In genomic region chr10:94147756-94148531, GRCm38 (mm10) we compare ENCODE assay signal across 8 mouse cellular contexts. TPM values are rescaled to one million over a fixed set of nuclear protein-coding genes. Genes with fewer than 3 reads are reported as not detected.
A peak's percentile ranks its signal among the peaks of the same experiment; 100 is the strongest.
DNase-seq lines count a peak whose midpoint lies in the region; ATAC-seq lines count a peak whose summit lies in the region.

TSS of gene Nr2c1 (plus strand) at chr10:94148023.

- no peaks in the 10 kb centered on the region for H3K9me3 ChIP-seq in hindbrain, embryonic 16.5 days (ENCODE audit: control insufficient read depth, low read length)

- peak within 1 kb of the TSS; percentile 86 for H3K9ac ChIP-seq in hindbrain, embryonic 16.5 days (ENCODE audit: low read depth, low read length)

- no peaks in the 10 kb centered on the region for H3K27me3 ChIP-seq in hindbrain, embryonic 16.5 days (replicated peaks; ENCODE audit: control insufficient read depth, insufficient read depth, low read length)

- peak; percentile 68 for DNase-seq in T-cell, adult 2 months (ENCODE audit: low spot score)
- peak; percentile 94 to 96 for DNase-seq in cerebellum, postnatal 25 days
- peak; percentile 94 for DNase-seq in gastrocnemius, adult 18-20 months (ENCODE audit: low spot score)
- DNase-seq in left cerebral cortex, adult 18-20 months (ENCODE audit: low spot score in 2 of 2), result peak; percentile 94
- DNase-seq in lung, postnatal 4 days, result peak; percentile 92 to 94
- peak; percentile 93 for DNase-seq in retina, postnatal 1 day
- DNase-seq in thymus, postnatal 4 days, result peak; percentile 81

- H3K4me3 ChIP-seq in hindbrain, embryonic 16.5 days (ENCODE audit: low read length), result peak within 1 kb of the TSS; percentile 78

- under 1% methylated on average over 64 of the region's 64 CpGs for WGBS in hindbrain, embryonic 16.5 days

- peak; percentile 94 for ATAC-seq in hindbrain, embryonic 16.5 days

- H3K4me2 ChIP-seq in hindbrain, embryonic 16.5 days (ENCODE audit: low read length), result peak within 1 kb of the TSS; percentile 58

- H3K4me1 ChIP-seq in hindbrain, embryonic 16.5 days (ENCODE audit: control insufficient read depth, insufficient read depth, low read depth, low read length), result peaks cover 12% of the 10 kb centered on the region

- peak within 1 kb of the TSS; percentile 79 for H3K27ac ChIP-seq in hindbrain, embryonic 16.5 days (ENCODE audit: low read depth, low read length)

- H3K36me3 ChIP-seq in hindbrain, embryonic 16.5 days (ENCODE audit: control insufficient read depth, insufficient read depth, low read length), result no peaks in the 10 kb centered on the region

RNA-seq across cellular contexts. Expression of gene Nr2c1, which starts in this region (rescaled TPM):
- total RNA-seq in gastrocnemius, adult 18-20 months (2021), result 1 to 10 TPM; 5.6 to 6.3 TPM
- 6.9 and 7.6 TPM in 2 replicates for polyA plus RNA-seq in hindbrain, embryonic 16.5 days (2015; fragmentation: Nextera tagmentation; extraction: Ambion mirVana)
- 1 to 10 TPM; 9.3 to 9.5 TPM for total RNA-seq in left cerebral cortex, adult 18-20 months (2021)

Comparison
In these comparisons a context has a peak if more than half of its experiments do, and no peak if none do; other contexts are left out.
1. Peak in every context shown above with its lines: DNase-seq, ATAC-seq, H3K4me3 ChIP-seq and H3K27ac ChIP-seq.